Mouse (Mus musculus): ENCODE measurements at regions not wholly inside any gene's neighbourhood (a gene's known extent, or its start where the extent isn't known, plus 50 kb on each side); places are given as distances from the start of the nearest gene placed in this dataset.

DNA sequence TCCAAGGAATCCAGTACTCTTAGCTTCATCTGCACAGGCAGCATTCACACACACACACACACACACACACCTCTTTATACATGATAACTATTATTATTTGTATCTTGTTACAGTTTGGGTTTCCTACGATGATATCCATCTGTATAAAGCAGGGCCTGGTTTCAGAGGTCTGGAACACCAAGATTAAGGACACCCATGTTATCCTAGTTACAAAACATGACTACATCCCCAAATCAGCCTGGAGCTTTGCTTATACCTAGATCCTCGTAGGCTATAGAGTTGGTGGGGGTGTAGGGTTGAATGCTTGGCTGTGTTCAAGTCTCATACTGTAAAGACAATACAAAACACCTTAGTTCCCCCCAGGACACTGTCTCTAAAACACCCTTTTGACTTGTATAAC, 56.0 kb upstream of the Tpm1 start:
- no peak for TF ChIP-seq CTCF (IDR thresholded peaks at IDR 0.05; ENCODE audit: low read depth, low read length)
- no peak for TF ChIP-seq GATA1 (IDR thresholded peaks at IDR 0.05; ENCODE audit: borderline replicate concordance, low read length)
- TF ChIP-seq POLR2AphosphoS5 (IDR thresholded peaks at IDR 0.05; ENCODE audit: insufficient replicate concordance, low read depth, low read length) = no peak
- no peak for TF ChIP-seq TAL1 (conservative IDR thresholded peaks at IDR 0.05; ENCODE audit: low read depth, low read length)

Data from G1E (cell line).